Mouse (Mus musculus) left cerebral cortex, postnatal 10 days (tissue): ENCODE data around the gene Sesn2. TPM values are rescaled to one million over a fixed set of nuclear protein-coding genes. Genes with fewer than 3 reads are reported as not detected.

Experiments
- DNase-seq, 2 experiments: peaks; one replicate each; pipeline ENCODE4 v3.0.0; 2021 to 2022; ENCODE audit warnings: low spot score in 2 of 2, mixed read lengths in 1 of 2; ENCODE audit errors: extremely low spot score in 1 of 2
- intact Hi-C: fragments of 180-260 bp; cut with DNase I; formaldehyde crosslinking; loops from one replicate; pipeline ENCODE4 v1.15.1; 2025
- total RNA-seq, 2 experiments: library from RNA; stranded (reverse); gene quantifications; 2 replicates each; pipeline ENCODE4 v1.2.3; 2021

Gene Sesn2
- total RNA-seq, 2 experiments from 2014 or later, result 10.3 to 13.0 TPM

DNA sequence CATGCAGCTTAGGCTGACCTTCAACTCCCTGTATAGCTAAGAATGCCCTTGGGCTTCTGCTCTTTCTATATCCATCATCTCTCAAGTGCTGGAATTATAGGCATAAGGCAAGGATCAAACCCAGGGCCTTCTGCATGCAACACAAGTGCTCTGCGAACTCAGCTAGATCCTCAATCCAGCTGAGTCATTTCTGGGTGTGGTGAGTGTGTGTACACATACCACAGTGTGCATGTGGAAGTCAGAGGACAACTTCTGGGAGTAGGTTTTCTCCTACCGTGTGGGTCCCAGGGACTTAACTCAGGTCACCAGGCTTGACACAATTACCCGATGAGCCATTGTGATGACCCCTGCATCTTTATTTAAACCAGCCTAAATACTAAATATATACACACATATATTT is 60.5 kb downstream of the Sesn2 start:
- intact Hi-C loops, result no loop called here
- no peak for DNase-seq

DNA sequence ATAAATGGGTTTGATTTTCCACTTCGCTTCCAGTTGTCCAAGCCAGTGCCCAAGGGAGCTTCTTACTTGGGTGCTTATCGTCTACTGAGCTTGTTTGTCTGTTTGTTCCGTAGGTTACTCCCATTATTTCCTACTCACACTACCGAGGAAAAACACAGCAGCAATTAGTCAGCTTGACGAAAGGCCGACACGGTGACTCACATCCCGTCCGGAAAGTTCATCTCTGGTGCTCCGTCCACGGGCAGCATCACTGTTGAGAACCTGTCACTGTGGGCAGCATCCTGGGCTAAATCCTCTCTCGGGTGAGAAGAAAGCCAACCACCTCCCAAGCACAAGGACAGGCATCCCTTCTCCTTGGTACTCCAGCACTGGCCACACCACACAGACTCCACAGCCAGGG is 64.2 kb downstream of the Sesn2 start:
- intact Hi-C loops, result no loop called here
- DNase-seq, result no peak

DNA sequence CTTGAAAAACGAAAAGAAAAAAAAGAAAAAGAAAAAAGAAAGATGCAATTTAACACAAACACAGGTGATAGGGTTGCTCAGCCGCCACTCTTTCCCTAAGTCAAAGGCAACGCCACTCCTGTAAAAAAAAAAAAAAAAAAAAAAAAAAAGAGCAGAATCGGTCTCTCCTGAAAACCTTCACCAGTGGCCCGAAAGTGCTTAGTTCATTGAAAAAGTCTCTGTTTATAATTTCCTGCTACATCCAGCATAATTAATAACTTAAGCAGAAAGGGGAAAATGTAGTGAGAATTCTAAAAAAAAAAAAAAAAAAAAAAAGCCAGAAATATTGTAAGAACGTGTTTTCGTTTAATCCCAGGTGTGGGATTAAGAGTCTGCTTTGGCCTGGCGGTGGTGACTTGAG is 65.8 kb downstream of the Sesn2 start:
- no peak for DNase-seq
- intact Hi-C loops, result no loop called here

Other genes starting within 250 kb of the Sesn2 start
- 10 to 100 TPM; 26.2 to 29.3 TPM for gene Gmeb1, start 248.9 kb downstream of the Sesn2 start, total RNA-seq
- 10 to 100 TPM; 13.9 to 15.4 TPM for gene Taf12, start 236.1 kb downstream of the Sesn2 start, total RNA-seq
- 1 to 10 TPM in 1 of 2 experiments, under 1 TPM in 1; 0.79 to 1.3 TPM for gene Rab42, start 207.1 kb downstream of the Sesn2 start, total RNA-seq
- gene Trnau1ap, start 181.0 kb downstream of the Sesn2 start, total RNA-seq, result 10 to 100 TPM; 24.6 TPM
- 10 to 100 TPM; 14.7 to 14.9 TPM for gene Rcc1, start 156.9 kb downstream of the Sesn2 start, total RNA-seq
- 1 to 10 TPM; 7.7 to 8.5 TPM for gene Phactr4, start 88.0 kb downstream of the Sesn2 start, total RNA-seq
- 10 to 100 TPM in 1 of 2 experiments, 1 to 10 TPM in 1; 7.8 to 10.1 TPM for gene Med18, start 46.6 kb downstream of the Sesn2 start, total RNA-seq
- gene Atpif1, start 23.2 kb upstream of the Sesn2 start, total RNA-seq, result 100 to 1,000 TPM; 662 to 668 TPM
- gene Dnajc8, start 25.0 kb upstream of the Sesn2 start, total RNA-seq, result 10 to 100 TPM; 74.6 to 83.5 TPM
- gene Ptafr, start 53.6 kb upstream of the Sesn2 start, total RNA-seq, result 1 to 10 TPM; 1.3 to 1.6 TPM
- 10 to 100 TPM; 22.1 to 23.8 TPM for gene Eya3, start 128.5 kb upstream of the Sesn2 start, total RNA-seq
- 1 to 10 TPM; 2.6 to 3.0 TPM for gene Xkr8, start 222.0 kb upstream of the Sesn2 start, total RNA-seq
- gene Smpdl3b, start 246.8 kb upstream of the Sesn2 start, total RNA-seq, result 1 to 10 TPM; 2.0 to 2.2 TPM